Mouse (Mus musculus): Measurements from ENCODE around the gene Tmbim4. TPM values are rescaled to one million over a fixed set of nuclear protein-coding genes. Genes with fewer than 3 reads are reported as not detected.
"Not testable (repeated sequence)": the region's sequence is repeated elsewhere in the genome, so short reads cannot be mapped to it uniquely, and the experiment has no call there.

The Tmbim4 gene
- polyA plus RNA-seq, 1 experiment from 2014 or later, result 102 TPM

GRCm38 (mm10) chr10:120204591-120205210, 3.3 kb downstream of the Tmbim4 start:
- no peak for DNase-seq (ENCODE audit: low spot score)
- WGBS, result 84% methylated on average over 13 of the region's 13 CpGs
- Histone ChIP-seq H3K27ac (ENCODE audit: low read depth, low read length) (no peak overlapping the region), H3K9ac (ENCODE audit: low read length) (no peak overlapping the region), H3K4me2 (ENCODE audit: low read length) (no peak overlapping the region), H3K9me3 (replicated peaks; ENCODE audit: control insufficient read depth, low read length) (no peaks in the 10 kb centered on the region), H3K27me3 (replicated peaks; ENCODE audit: control insufficient read depth, insufficient read depth, low read length) (peaks cover 14% of the 10 kb centered on the region), H3K4me1 (ENCODE audit: control insufficient read depth, insufficient read depth, low read length) (peaks cover 5% of the 10 kb centered on the region), H3K36me3 (ENCODE audit: control insufficient read depth, insufficient read depth, low read length) (no peaks in the 10 kb centered on the region), H3K4me3 (ENCODE audit: low read depth, low read length) (no peak overlapping the region)
- no peak for ATAC-seq

DNA sequence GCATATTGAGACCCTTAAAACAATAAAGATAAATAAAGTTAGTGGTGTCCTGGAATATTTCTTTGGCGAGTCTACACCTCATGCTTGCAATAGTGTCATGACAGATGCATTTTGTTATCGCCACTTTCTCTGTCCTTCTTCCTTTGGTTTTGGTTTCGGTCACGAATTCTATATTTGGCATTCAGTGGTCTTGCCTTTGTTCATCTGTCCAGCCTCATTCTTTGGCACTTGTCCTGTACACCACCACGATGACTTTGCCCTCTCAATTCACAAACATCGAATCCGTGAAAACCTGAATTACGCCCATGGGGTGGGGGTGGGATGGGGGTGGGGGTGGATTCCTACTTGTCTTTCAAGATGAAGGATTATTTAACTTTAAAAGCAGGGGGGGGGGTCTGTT, 6.6 kb downstream of the Tmbim4 start:
- WGBS, result 90% methylated on average over 8 of the region's 8 CpGs
- Histone ChIP-seq H3K9me3 (replicated peaks; ENCODE audit: control insufficient read depth, low read length) (no peaks in the 10 kb centered on the region), H3K4me2 (ENCODE audit: low read length) (no peak overlapping the region), H3K9ac (ENCODE audit: low read length) (no peak overlapping the region), H3K36me3 (ENCODE audit: control insufficient read depth, insufficient read depth, low read length) (no peaks in the 10 kb centered on the region), H3K4me1 (ENCODE audit: control insufficient read depth, insufficient read depth, low read length) (peaks cover 5% of the 10 kb centered on the region; the same call in 1 of the 2 replicates), H3K27me3 (replicated peaks; ENCODE audit: control insufficient read depth, insufficient read depth, low read length) (no peaks in the 10 kb centered on the region), H3K4me3 (ENCODE audit: low read depth, low read length) (no peak overlapping the region), H3K27ac (ENCODE audit: low read depth, low read length) (no peak overlapping the region)
- DNase-seq (ENCODE audit: low spot score) (no peak), ATAC-seq (no peak)

DNA sequence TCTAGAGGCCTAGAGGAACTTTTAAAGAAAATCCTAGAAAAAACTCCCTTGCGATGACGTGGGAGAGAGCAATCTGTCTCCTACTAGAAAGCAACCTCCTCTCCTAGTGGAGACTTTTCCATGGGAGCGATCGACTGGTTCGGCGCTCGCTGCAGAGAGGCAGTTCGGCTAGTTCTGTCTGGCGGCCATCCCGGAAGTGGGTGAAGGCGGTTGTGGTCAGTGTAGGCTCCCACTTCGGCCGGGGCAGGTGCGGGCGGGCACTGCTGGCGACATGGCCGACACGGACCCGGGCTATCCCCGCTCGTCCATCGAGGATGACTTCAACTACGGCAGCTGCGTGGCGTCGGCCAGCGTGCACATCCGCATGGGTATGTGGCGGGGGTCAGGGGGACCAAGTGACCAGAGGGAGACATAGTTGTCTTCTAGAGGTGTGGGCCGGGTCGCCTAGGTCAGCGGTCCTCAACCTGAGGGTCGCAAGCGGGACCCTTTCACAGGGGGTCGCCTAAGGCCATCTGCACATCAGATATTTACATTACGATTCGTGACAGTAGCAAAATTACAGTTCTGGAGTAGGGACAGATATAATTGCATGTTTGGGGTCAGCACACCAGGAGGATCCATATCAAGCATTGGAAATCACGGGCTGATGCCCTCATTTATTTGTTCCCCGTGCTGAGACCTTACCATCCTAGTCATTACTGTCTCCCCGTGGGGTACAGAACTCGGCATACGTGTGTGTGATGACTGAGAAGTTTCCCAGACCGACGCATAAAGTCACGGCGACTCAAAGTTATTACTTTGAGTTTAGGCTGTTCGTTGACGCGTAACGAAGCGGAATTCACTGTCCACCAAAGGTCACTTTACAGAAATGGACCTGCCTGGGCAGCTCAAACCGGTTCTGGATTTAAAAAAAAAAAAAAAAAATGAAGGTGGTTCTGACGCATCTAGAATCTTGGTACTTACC, 7.5 kb downstream of the Tmbim4 start:
- peak; percentile 95 for ATAC-seq
- 5% methylated on average over 52 of the region's 53 CpGs for WGBS

DNA sequence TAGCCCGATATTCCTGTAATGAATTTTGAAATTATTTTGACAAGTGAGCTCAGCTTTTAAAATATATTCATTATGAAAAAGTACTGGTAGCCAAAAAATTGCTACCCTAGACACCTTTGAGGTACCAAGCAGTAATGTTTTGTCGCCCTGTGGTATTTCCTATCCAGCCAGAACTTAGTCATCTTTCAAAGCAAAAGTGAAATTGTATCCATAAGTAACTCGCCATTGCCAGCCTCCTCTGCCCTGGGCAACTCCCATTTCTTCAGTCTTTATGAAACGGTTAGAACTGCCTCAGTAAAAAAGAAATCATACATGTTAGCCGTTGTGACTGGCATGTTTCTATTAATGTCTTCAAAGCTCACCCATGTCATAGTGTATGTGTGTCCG, 8.1 kb downstream of the Tmbim4 start:
- no peak for DNase-seq (ENCODE audit: low spot score)

More for the DNA sequence above, 7.5 kb downstream of the Tmbim4 start:
- Histone ChIP-seq H3K9me3 (replicated peaks; ENCODE audit: control insufficient read depth, low read length) (no peaks in the 10 kb centered on the region), H3K4me3 (ENCODE audit: low read depth, low read length) (peak overlapping the region; percentile 86), H3K36me3 (ENCODE audit: control insufficient read depth, insufficient read depth, low read length) (no peaks in the 10 kb centered on the region), H3K27me3 (replicated peaks; ENCODE audit: control insufficient read depth, insufficient read depth, low read length) (no peaks in the 10 kb centered on the region), H3K9ac (ENCODE audit: low read length) (peak overlapping the region; percentile 87), H3K4me1 (ENCODE audit: control insufficient read depth, insufficient read depth, low read length) (peaks cover 5% of the 10 kb centered on the region; the same call in 1 of the 2 replicates), H3K27ac (ENCODE audit: low read depth, low read length) (no peak overlapping the region; the same call in 1 of the 2 replicates), H3K4me2 (ENCODE audit: low read length) (peak overlapping the region; percentile 69)
- DNase-seq (ENCODE audit: low spot score), result peak; percentile 92

DNA sequence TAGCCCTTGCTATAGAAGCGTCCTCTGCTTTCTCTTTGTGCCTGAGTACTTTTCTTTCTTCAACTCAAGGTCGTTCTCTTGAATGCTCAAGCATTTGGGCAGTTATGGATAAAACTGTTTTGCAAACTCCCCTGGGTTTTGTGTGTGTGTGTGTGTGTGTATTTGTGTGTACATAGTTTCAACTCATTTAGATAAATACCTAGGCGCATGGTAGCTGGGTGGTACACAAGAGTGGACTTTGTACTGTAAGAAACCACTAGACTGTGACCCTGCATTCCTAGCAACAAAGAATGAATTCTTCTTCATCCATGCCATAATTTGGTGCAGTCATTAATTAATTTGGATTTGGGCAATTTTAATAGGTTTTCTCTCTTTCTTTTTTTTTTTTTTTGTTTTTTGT, 8.7 kb downstream of the Tmbim4 start:
- Histone ChIP-seq H3K4me2 (ENCODE audit: low read length) (no peak overlapping the region), H3K27ac (ENCODE audit: low read depth, low read length) (no peak overlapping the region), H3K9me3 (replicated peaks; ENCODE audit: control insufficient read depth, low read length) (no peaks in the 10 kb centered on the region), H3K4me1 (ENCODE audit: control insufficient read depth, insufficient read depth, low read length) (peaks cover 5% of the 10 kb centered on the region; the same call in 1 of the 2 replicates), H3K27me3 (replicated peaks; ENCODE audit: control insufficient read depth, insufficient read depth, low read length) (no peaks in the 10 kb centered on the region), H3K4me3 (ENCODE audit: low read depth, low read length) (no peak overlapping the region), H3K9ac (ENCODE audit: low read length) (no peak overlapping the region), H3K36me3 (ENCODE audit: control insufficient read depth, insufficient read depth, low read length) (no peaks in the 10 kb centered on the region)
- DNase-seq (ENCODE audit: low spot score), result no peak
- ATAC-seq, result no peak
- WGBS, result 90% methylated on average over 3 of the region's 3 CpGs

More for the DNA sequence above, 8.1 kb downstream of the Tmbim4 start:
- peaks cover 5% of the 10 kb centered on the region; the same call in 1 of the 2 replicates for H3K4me1 ChIP-seq (ENCODE audit: control insufficient read depth, insufficient read depth, low read length)
- ATAC-seq, result no peak
- H3K36me3 ChIP-seq (ENCODE audit: control insufficient read depth, insufficient read depth, low read length), result no peaks in the 10 kb centered on the region
- H3K9ac ChIP-seq (ENCODE audit: low read length), result peak overlapping the region; percentile 87; the same call in 1 of the 2 replicates
- peak overlapping the region; percentile 69 for H3K4me2 ChIP-seq (ENCODE audit: low read length)
- no peak overlapping the region for H3K27ac ChIP-seq (ENCODE audit: low read depth, low read length)
- peak overlapping the region; percentile 86 for H3K4me3 ChIP-seq (ENCODE audit: low read depth, low read length)
- no peaks in the 10 kb centered on the region for H3K27me3 ChIP-seq (replicated peaks; ENCODE audit: control insufficient read depth, insufficient read depth, low read length)
- no peaks in the 10 kb centered on the region for H3K9me3 ChIP-seq (replicated peaks; ENCODE audit: control insufficient read depth, low read length)
- 74% methylated on average over 6 of the region's 6 CpGs for WGBS

DNA sequence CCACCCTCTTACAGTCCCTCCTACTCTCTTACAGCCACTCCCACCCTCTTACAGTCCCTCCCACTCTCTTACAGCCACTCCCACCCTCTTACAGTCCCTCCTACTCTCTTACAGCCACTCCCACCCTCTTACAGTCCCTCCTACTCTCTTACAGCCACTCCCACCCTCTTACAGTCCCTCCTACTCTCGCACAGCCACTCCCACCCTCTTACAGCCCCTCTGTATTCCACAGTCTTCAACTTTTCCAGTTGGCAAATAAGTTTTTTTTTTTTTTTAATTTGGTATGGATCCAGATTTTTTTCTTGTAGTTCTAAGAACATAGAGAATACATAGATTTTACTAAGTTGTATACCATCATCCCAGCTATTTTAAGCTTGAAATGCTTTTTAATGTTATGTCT, 15.7 kb downstream of the Tmbim4 start:
- H3K36me3 ChIP-seq (ENCODE audit: control insufficient read depth, insufficient read depth, low read length), result peaks cover 27% of the 10 kb centered on the region
- not testable (repeated sequence) for H3K4me3 ChIP-seq (ENCODE audit: low read depth, low read length); ATAC-seq; H3K4me1 ChIP-seq (ENCODE audit: control insufficient read depth, insufficient read depth, low read length); H3K27ac ChIP-seq (ENCODE audit: low read depth, low read length); DNase-seq (ENCODE audit: low spot score); H3K9ac ChIP-seq (ENCODE audit: low read length); H3K27me3 ChIP-seq (replicated peaks; ENCODE audit: control insufficient read depth, insufficient read depth, low read length); H3K4me2 ChIP-seq (ENCODE audit: low read length); H3K9me3 ChIP-seq (replicated peaks; ENCODE audit: control insufficient read depth, low read length)
- WGBS, result 90% methylated on average over 1 of the region's 1 CpGs

GRCm38 (mm10) chr10:120218996-120219395, 17.6 kb downstream of the Tmbim4 start:
- ATAC-seq (no peak), DNase-seq (ENCODE audit: low spot score) (no peak)
- 95% methylated on average over 10 of the region's 10 CpGs for WGBS

DNA sequence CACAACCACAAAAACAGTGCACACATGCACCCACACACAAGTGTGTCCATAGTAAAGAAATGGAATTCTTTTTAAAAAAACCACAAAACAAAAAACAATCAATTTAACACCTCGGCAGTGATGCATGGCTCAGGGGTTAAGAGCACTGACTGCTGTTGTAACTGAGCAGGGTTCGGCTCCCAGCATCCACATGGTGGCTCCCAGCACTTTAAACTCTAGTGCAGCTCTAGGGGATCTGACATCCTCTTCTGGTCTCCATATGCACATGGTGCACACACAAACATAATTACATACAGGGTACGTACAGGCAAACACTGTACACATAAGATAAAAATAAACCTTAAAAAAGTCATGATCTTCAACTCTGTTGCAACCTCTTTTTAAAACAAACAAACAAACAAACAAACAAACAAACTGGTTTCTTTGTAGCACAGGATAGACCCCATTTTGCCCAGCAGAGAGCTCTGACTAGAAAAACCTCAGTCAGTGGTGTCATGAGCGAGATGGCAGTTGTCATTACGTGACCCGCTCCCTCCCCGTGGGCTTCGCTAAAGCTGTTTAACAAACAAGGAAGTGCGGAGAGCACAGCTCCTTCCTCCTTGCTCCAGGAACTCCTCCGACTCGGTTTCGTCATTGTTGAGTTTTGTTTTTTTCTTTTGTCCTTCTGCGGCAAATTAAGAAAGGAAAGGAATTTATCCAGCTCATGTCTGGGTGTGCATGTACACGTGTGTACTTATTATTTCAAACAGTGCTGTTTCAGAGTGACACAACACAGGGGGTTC, 18.4 kb downstream of the Tmbim4 start:
- Histone ChIP-seq H3K9me3 (replicated peaks; ENCODE audit: control insufficient read depth, low read length) (no peaks in the 10 kb centered on the region), H3K4me2 (ENCODE audit: low read length) (no peak overlapping the region), H3K4me1 (ENCODE audit: control insufficient read depth, insufficient read depth, low read length) (no peaks in the 10 kb centered on the region), H3K36me3 (ENCODE audit: control insufficient read depth, insufficient read depth, low read length) (peaks cover 32% of the 10 kb centered on the region), H3K9ac (ENCODE audit: low read length) (no peak overlapping the region), H3K27ac (ENCODE audit: low read depth, low read length) (no peak overlapping the region), H3K4me3 (ENCODE audit: low read depth, low read length) (no peak overlapping the region), H3K27me3 (replicated peaks; ENCODE audit: control insufficient read depth, insufficient read depth, low read length) (no peaks in the 10 kb centered on the region)
- 88% methylated on average over 14 of the region's 14 CpGs for WGBS
- DNase-seq (ENCODE audit: low spot score) (no peak), ATAC-seq (no peak)

More at GRCm38 (mm10) chr10:120218996-120219395, 17.6 kb downstream of the Tmbim4 start:
- H3K4me3 ChIP-seq (ENCODE audit: low read depth, low read length), result no peak overlapping the region
- no peak overlapping the region for H3K9ac ChIP-seq (ENCODE audit: low read length)
- H3K27ac ChIP-seq (ENCODE audit: low read depth, low read length), result no peak overlapping the region
- H3K36me3 ChIP-seq (ENCODE audit: control insufficient read depth, insufficient read depth, low read length), result peaks cover 27% of the 10 kb centered on the region
- H3K4me2 ChIP-seq (ENCODE audit: low read length), result no peak overlapping the region
- H3K9me3 ChIP-seq (replicated peaks; ENCODE audit: control insufficient read depth, low read length), result no peaks in the 10 kb centered on the region
- no peaks in the 10 kb centered on the region for H3K4me1 ChIP-seq (ENCODE audit: control insufficient read depth, insufficient read depth, low read length)
- H3K27me3 ChIP-seq (replicated peaks; ENCODE audit: control insufficient read depth, insufficient read depth, low read length), result no peaks in the 10 kb centered on the region
